Mouse (Mus musculus) heart, adult 18-20 months (tissue): ENCODE measurements around the gene Tmem156. TPM values are rescaled to one million over a fixed set of nuclear protein-coding genes. Genes with fewer than 3 reads are reported as not detected.

Source experiments
- total RNA-seq, 2 experiments: library from RNA; stranded (reverse); gene quantifications; 2 replicates each; pipeline ENCODE4 v1.2.3; 2021

Gene Tmem156
- total RNA-seq, 2 experiments from 2014 or later: 0.69 TPM; not detected in 1

Other genes with a start within 250 kb of the Tmem156 start
- 1 to 10 TPM in 1 of 2 experiments, under 1 TPM in 1; 0.37 to 1.4 TPM for gene Tlr1, start 158.6 kb downstream of the Tmem156 start, total RNA-seq
- under 1 TPM; 0.51 to 0.60 TPM for gene Tlr6, start 132.0 kb downstream of the Tmem156 start, total RNA-seq
- 10 to 100 TPM; 12.3 to 15.6 TPM for gene Fam114a1, start 122.1 kb downstream of the Tmem156 start, total RNA-seq
- gene Klhl5, start 15.4 kb upstream of the Tmem156 start, total RNA-seq: 10 to 100 TPM; 12.0 to 13.8 TPM
- 1 to 10 TPM in 1 of 2 experiments, under 1 TPM in 1; 0.89 to 1.2 TPM for gene Wdr19, start 107.6 kb upstream of the Tmem156 start, total RNA-seq
- gene Rfc1, start 243.5 kb upstream of the Tmem156 start, total RNA-seq: 10 to 100 TPM; 31.7 to 38.4 TPM